Mouse (Mus musculus) stomach, embryonic 14.5 days (tissue): ENCODE results near the gene Ppm1a. TPM values are rescaled to one million over a fixed set of nuclear protein-coding genes. Genes with fewer than 3 reads are reported as not detected.

Source experiments
- ATAC-seq: fragments of 200-750 bp; cut with Nextera tagmentation; 2 replicates; pipeline ENCODE4 v1.8.0; 2017; ENCODE audit warnings: low read depth, moderate TSS enrichment; ENCODE audit not compliant: insufficient number of reproducible peaks, insufficient read depth, low FRiP score
- H3K27ac ChIP-seq: fragments of 300-500 bp; sonication (generic); 2 replicates; pipeline ENCODE4 v1.5.1; 2014; ENCODE audit warnings: mild to moderate bottlenecking, low read length, moderate library complexity, mixed read lengths
- H3K27me3 ChIP-seq: fragments of 300-500 bp; sonication (generic); 2 replicates; pipeline ENCODE4 v1.6.1; 2014; ENCODE audit warnings: low read length, control low read depth, mixed read lengths; ENCODE audit not compliant: control insufficient read depth, insufficient read depth
- H3K36me3 ChIP-seq: fragments of 300-500 bp; sonication (generic); 2 replicates; pipeline ENCODE4 v1.6.1; 2014; ENCODE audit warnings: mild to moderate bottlenecking, control low read depth, low read length, moderate library complexity, mixed read lengths; ENCODE audit not compliant: control insufficient read depth, insufficient read depth
- H3K4me1 ChIP-seq: fragments of 300-500 bp; sonication (generic); 2 replicates; pipeline ENCODE4 v1.6.1; 2014; ENCODE audit warnings: low read length, control low read depth, mixed read lengths; ENCODE audit not compliant: control insufficient read depth, insufficient read depth
- H3K4me2 ChIP-seq: fragments of 300-500 bp; sonication (generic); replicated peaks from 2 replicates; pipeline ENCODE4 v1.6.1; 2014; ENCODE audit warnings: low read depth, low read length, control low read depth
- H3K4me3 ChIP-seq: fragments of 300-500 bp; sonication (generic); 2 replicates; pipeline ENCODE4 v1.5.1; 2014; ENCODE audit warnings: low read depth, low read length, control low read depth
- H3K9ac ChIP-seq: fragments of 300-500 bp; sonication (generic); replicated peaks from 2 replicates; pipeline ENCODE4 v1.6.1; 2014; ENCODE audit warnings: low read depth, mild to moderate bottlenecking, control low read depth, low read length, moderate library complexity, mixed read lengths
- H3K9me3 ChIP-seq: fragments of 300-500 bp; sonication (generic); 2 replicates; pipeline ENCODE4 v1.6.1; 2016; ENCODE audit warnings: low read depth, low read length, control low read depth; ENCODE audit not compliant: control insufficient read depth
- WGBS: fragments of 180-500 bp; shearing (Covaris S2); extraction: QIAGEN DNeasy Blood & Tissue Kit; methylation state at CpG from one replicate; pipeline ENCODE4 v1.1.7; 2014; 5-methylcytosine and 5-hydroxymethylcytosine counted together
- polyA plus RNA-seq: library from polyadenylated mRNA; unstranded; fragments of >200 nt; fragmentation: Nextera tagmentation; extraction: Ambion mirVana; gene quantifications from 2 replicates; pipeline ENCODE4 v1.2.1, GENCODE M21; 2014

Ppm1a gene
- polyA plus RNA-seq, 1 experiment from 2014 or later = 52.4 TPM

DNA sequence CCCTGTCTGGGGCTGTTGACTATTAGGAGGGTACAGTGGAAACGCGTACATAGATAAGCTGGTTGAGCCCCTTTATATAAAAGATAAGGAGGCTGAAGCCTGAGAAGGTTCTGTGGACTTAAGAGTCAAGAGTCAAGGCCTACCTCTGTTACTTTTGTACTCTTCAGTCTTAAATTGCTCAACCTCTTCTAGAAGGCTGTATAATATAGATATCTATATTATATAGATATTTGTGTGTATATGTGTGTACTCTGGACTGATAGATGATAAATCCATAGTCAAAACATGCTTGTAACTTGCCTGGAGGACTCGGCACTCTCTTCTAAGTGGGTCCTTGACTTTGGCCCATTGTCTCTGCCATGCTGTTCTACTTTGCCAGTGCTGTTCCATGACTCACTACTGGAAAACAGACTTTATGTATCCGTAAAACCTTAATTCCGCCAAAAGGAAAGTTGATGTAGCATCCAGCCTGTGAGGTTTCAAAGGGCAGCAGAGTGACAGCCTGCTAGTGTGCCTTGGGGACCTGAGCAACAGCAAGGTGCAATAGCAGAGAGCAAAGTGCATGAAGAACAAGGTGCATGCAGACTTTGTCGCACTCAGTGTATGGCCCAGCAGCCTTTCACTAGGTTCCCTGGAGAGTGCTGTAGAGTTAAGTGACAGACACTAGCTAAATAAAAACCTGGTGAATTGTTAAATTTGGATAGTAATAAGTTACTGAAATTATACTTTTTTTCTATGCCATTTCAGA, 28.1 kb downstream of the Ppm1a start:
- Histone ChIP-seq H3K9me3 (no peaks in the 10 kb centered on the region), H3K4me3 (no peak overlapping the region), H3K9ac (no peak overlapping the region), H3K27ac (no peak overlapping the region), H3K4me1 (no peaks in the 10 kb centered on the region), H3K36me3 (peaks cover 29% of the 10 kb centered on the region), H3K27me3 (no peaks in the 10 kb centered on the region), H3K4me2 (no peak overlapping the region)
- WGBS = 94% methylated on average over 6 of the region's 6 CpGs
- no peak for ATAC-seq

DNA sequence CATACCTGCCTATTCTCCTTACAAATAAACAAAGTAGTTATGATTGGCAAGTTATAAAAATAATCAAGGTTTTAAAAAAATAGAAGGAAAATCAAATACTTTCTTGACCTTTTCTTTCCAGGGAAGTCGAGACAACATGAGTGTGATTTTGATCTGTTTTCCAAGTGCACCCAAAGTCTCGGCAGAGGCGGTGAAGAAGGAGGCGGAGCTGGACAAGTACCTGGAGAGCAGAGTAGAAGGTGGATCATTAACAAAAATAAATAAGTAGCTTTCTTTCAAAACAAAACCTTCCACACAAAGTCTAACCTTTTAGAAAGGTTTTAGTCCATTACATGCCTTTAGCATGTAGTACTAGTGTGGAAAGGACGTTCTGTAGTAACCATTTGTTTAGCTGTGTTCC, 29.3 kb downstream of the Ppm1a start:
- Histone ChIP-seq H3K4me2 (no peak overlapping the region), H3K4me3 (no peak overlapping the region), H3K4me1 (no peaks in the 10 kb centered on the region), H3K27ac (no peak overlapping the region), H3K27me3 (no peaks in the 10 kb centered on the region), H3K36me3 (peaks cover 29% of the 10 kb centered on the region), H3K9me3 (no peaks in the 10 kb centered on the region), H3K9ac (no peak overlapping the region)
- ATAC-seq = no peak
- WGBS = 85% methylated on average over 5 of the region's 5 CpGs

DNA sequence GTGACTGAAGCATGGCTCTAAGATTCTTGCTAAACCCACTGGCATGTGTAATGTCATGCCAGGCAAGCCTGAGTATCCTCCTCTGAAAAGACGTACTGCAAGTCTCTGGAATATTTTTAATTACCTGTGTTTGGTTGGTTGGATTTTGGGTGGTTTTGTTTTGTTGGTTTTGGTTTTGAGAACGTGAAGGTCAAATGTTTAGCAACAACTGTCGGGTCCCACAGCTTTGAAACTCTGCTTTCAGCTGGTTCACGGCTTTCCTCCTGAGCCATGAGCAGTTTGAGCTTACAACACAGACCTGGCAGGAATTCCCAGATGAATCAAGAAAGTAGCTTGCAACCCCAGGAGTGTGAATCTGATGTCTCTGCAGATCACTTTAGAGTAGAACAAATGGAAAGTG, 29.7 kb downstream of the Ppm1a start:
- no peaks in the 10 kb centered on the region for H3K27me3 ChIP-seq
- H3K4me1 ChIP-seq = peaks cover 3% of the 10 kb centered on the region; the same call in 1 of the 2 replicates
- H3K27ac ChIP-seq = no peak overlapping the region
- WGBS = 87% methylated on average over 4 of the region's 4 CpGs
- no peaks in the 10 kb centered on the region for H3K9me3 ChIP-seq
- no peak overlapping the region for H3K4me3 ChIP-seq
- H3K9ac ChIP-seq = no peak overlapping the region
- H3K4me2 ChIP-seq = no peak overlapping the region
- ATAC-seq = no peak
- H3K36me3 ChIP-seq = peaks cover 29% of the 10 kb centered on the region

- no peak overlapping the region for H3K27ac ChIP-seq
- no peaks in the 10 kb centered on the region for H3K27me3 ChIP-seq
- H3K9me3 ChIP-seq = no peaks in the 10 kb centered on the region
- peaks cover 5% of the 10 kb centered on the region; the same call in 1 of the 2 replicates for H3K4me1 ChIP-seq
- H3K36me3 ChIP-seq = peaks cover 33% of the 10 kb centered on the region
- H3K9ac ChIP-seq = no peak overlapping the region
- no peak overlapping the region for H3K4me2 ChIP-seq
- 74% methylated on average over 7 of the region's 7 CpGs for WGBS
- no peak for ATAC-seq
- no peak overlapping the region for H3K4me3 ChIP-seq
Measured at GRCm38 (mm10) chr12:72790538-72790937, 33.3 kb downstream of the Ppm1a start.

- H3K4me3 ChIP-seq = no peak overlapping the region
- H3K9ac ChIP-seq = no peak overlapping the region
- no peak for ATAC-seq
- no peak overlapping the region for H3K27ac ChIP-seq
- H3K4me2 ChIP-seq = no peak overlapping the region
- WGBS = 53% methylated on average over 11 of the region's 11 CpGs
- H3K36me3 ChIP-seq = peaks cover 35% of the 10 kb centered on the region
- H3K27me3 ChIP-seq = no peaks in the 10 kb centered on the region
- peaks cover 5% of the 10 kb centered on the region; the same call in 1 of the 2 replicates for H3K4me1 ChIP-seq
- H3K9me3 ChIP-seq = no peaks in the 10 kb centered on the region
Measured at GRCm38 (mm10) chr12:72792320-72793091, 35.3 kb downstream of the Ppm1a start.

DNA sequence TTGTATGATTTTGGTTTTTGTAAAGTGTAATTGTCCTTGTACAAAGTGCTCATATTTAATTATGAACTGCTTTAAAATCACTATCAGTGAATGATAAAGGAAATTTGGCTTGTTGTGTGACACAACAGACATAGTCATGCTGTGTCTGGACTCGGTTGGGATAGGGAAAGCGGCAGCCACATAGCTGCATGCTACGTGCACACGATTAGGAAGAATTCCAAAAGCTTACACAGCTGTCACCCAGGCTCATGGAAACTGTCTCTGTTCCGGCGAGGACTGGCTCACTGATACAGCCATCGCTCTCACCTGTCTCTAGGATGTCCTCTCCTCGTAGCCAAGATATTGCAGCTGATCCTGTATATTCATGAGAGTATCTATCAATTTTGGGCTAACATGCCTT, 36.7 kb downstream of the Ppm1a start:
- H3K4me1 ChIP-seq = peaks cover 5% of the 10 kb centered on the region; the same call in 1 of the 2 replicates

DNA sequence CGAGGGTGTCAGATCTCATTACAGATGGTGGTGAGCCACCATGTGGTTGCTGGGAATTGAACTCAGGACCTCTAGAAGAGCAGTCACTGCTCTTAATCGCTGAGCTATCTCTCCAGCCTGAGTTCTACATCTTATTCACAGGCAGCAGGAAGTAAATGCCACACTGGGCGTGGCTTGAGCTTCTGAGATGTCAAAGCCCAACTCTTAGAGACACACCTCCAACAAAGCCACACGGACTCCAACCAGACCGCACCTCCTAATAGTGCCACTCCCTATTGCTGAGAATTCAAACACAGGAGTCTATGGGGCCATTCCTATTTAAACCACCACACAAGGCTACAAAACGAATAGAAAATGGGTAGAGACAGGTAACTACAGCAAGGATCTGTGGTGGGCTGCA, 52.5 kb downstream of the Ppm1a start:
- no peaks in the 10 kb centered on the region; the same call in 1 of the 2 replicates for H3K9me3 ChIP-seq
- no peak overlapping the region for H3K27ac ChIP-seq
- no peak overlapping the region for H3K4me2 ChIP-seq
- no peaks in the 10 kb centered on the region for H3K27me3 ChIP-seq
- H3K9ac ChIP-seq = no peak overlapping the region
- H3K4me1 ChIP-seq = no peaks in the 10 kb centered on the region
- WGBS = 72% methylated on average over 6 of the region's 6 CpGs
- H3K4me3 ChIP-seq = no peak overlapping the region
- H3K36me3 ChIP-seq = no peaks in the 10 kb centered on the region
- no peak for ATAC-seq

More for the DNA sequence above, 36.7 kb downstream of the Ppm1a start:
- ATAC-seq = no peak
- Histone ChIP-seq H3K4me2 (no peak overlapping the region), H3K4me3 (no peak overlapping the region), H3K27ac (no peak overlapping the region), H3K27me3 (no peaks in the 10 kb centered on the region), H3K36me3 (peaks cover 31% of the 10 kb centered on the region), H3K9me3 (no peaks in the 10 kb centered on the region), H3K9ac (no peak overlapping the region)
- WGBS = 92% methylated on average over 8 of the region's 8 CpGs

GRCm38 (mm10) chr12:72811588-72811987, 54.3 kb downstream of the Ppm1a start:
- no peaks in the 10 kb centered on the region for H3K27me3 ChIP-seq
- no peaks in the 10 kb centered on the region for H3K36me3 ChIP-seq
- no peak for ATAC-seq
- no peak overlapping the region for H3K4me2 ChIP-seq
- no peak overlapping the region for H3K27ac ChIP-seq
- no peaks in the 10 kb centered on the region; the same call in 1 of the 2 replicates for H3K9me3 ChIP-seq
- H3K4me3 ChIP-seq = no peak overlapping the region
- WGBS = 68% methylated on average over 3 of the region's 3 CpGs
- no peak overlapping the region for H3K9ac ChIP-seq
- no peaks in the 10 kb centered on the region for H3K4me1 ChIP-seq
